Mouse (Mus musculus): ENCODE data around the gene Pnisr.

The Pnisr gene

DNA sequence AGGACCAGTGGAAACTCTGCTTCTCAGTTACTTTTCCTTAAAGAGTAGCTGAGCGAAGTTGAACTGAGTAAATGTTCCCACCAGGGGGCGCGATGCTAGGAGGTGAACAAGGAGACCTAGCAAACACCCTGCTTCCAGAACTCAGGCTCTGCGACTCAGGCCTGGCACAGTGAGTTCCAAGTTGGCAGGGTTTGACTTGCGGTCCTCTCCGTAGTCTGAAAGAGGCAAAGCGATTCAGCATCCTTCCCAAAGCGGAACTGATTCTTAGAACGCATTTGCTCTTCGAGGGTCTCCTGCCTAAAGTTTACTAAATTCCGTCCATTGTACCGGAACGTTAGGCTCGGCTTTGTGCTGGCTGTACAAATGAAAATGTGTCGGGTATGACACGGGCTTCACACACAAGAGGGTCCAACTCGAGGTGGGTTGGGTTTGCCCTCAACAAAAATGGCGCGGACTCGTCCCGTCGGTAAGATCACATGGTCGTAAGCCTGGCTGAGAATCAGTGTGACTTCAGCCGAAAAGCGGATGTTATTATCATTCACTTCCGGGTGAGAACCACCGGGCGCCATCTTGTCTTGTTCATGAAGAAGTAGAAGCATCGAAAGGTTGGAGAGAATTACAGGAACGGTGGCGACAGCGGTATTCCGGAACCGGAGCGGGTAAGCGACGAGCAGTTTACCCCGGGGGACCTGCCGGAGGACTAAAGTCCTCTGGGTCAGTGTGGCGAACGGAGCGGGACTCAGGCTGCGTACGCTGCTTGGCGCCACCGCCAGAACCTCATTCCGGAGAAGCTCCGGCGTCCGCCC, at the start of gene Pnisr:
Gene Pnisr (plus strand): TSS at position 103 of the 806 bp plus-strand sequence.
- peak; percentile 87 to 94 for DNase-seq (ENCODE audit: low spot score in 2 of 2)

DNA sequence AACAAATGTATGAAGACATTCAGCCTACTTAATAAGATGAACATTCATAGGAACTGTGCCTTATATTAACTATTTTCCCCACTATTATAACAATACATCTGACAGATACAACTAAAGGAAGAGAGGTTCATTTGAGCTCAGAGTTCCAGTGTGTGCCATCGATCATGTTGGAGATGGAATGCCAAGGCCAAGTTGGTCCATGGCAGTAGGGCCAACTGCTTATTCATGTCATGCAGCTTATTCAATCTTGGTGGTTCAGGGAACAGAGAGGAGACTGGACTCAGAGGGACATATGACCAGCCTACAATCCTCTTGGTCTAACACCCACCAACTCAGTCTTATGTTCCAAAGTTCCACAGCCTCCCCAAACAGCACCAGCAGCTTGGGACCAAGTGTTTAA, 46.4 kb upstream of the Pnisr start:
- DNase-seq (ENCODE audit: low spot score in 2 of 2) = no peak

DNA sequence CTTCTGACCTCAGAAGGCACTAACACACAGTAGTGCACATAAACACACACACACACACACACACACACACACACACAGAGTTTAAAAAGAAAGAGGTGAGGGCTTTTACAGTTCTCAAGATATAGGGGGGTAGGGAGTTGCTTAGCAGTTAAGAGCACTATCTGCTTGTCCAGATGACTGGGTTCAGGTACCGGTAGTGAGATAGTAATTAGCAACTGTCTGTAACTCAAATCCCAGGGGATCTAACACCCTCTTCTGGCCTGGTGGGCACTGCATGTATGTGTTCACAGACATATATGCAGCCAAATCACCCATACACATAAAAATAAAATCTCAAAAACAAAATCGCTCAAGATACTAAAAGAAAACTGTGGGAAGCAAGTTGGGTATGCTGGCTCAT, 45.8 kb upstream of the Pnisr start:
- DNase-seq (ENCODE audit: low spot score in 2 of 2) = no peak

DNA sequence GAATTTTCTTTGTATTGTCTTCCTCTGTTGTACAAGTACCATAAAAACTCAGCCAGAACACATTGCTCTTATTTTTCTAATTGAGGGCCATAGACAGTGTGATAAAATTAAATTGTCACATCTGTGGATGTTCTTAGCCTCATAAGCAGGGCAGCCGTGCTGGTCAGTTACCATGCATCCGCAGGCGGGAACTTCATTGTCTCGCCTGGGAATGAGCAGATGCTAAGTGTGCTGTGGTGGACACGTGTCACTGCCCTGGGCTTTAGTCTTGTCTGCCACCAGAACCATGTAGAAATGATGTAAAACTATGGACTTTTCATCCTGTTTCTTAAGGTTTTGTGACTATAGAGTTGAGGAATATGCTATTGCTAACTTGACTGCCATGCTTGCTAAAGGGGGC, 40.2 kb upstream of the Pnisr start:
- no peak for DNase-seq (ENCODE audit: low spot score in 2 of 2)

DNA sequence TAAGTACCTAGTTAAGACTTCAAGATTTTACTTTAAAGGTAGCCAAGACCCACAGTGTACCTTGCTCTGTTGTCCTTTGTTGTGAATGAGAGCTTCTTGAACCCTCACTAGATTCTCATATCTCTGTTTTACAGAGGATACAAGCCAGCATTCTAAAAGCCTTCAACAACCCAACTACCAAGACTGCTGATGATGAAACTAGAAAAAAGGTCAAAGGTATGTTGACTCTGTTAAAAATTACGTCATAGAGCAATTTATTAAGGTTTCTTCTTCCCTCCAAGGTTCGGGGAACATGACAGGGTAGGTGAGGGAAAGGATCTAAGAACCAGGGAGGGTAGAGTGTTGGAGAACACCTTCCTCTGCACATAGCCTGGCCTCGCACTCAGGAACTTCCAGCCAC, 36.8 kb upstream of the Pnisr start:
- DNase-seq (ENCODE audit: low spot score in 2 of 2) = no peak

DNA sequence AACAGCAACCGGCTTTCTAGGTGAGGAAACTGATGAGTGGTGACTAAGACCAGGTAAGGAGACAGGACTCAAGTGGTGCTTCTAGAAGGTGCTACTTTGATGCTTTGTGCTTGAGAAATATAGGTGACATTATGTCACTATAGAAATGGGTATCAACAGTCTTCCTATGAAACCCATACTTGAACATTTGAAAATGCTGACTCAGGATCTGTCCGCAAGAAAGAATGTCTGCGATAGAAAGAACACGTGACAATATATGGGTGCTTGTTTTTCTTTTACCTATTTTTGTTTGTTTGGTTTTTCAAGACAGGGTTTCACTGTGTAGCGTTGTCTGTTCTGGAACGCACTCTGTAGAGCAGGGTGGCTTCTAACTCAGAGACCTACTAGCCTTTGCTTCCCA, 34.7 kb upstream of the Pnisr start:
- no peak for DNase-seq (ENCODE audit: low spot score in 2 of 2)

DNA sequence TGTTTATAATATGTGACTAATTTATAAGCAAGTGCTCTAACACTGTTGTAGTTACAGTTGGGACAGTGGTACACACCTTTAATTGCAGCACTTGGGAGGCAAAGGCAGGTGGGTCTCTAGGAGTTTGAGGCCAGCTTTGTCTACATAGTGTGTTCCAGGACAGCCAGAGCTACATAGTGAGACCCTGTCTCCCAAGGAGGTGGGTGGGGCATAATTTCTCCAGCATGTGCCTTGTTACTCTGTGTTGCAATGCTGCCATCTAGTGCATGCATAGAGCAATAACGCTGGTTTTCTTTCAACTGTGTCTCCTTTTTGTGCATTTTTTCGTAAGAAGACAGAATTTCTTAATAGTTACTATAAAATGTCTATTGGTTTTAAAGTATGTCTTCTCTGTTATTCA, 33.4 kb upstream of the Pnisr start:
- no peak for DNase-seq (ENCODE audit: low spot score in 2 of 2)

DNA sequence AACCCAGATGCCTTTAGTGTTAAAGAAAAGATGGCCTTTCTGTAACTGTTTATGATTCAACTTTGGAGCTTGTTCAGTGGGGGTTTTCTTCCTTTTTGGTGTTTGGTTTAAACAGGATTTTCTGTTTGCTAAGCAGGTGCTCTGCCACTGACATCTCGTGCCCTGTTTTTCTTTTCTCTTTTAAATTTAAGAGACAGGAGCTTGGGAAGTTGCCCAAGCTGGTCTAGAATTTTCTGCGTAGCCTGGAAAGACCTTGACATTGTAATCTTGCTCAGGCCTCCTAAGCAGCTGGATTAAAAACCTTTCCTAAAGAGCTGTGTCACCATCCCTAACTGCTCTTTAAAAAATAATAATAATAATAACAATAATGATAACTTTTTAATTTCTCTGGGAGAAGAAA, 20.8 kb upstream of the Pnisr start:
- no peak for DNase-seq (ENCODE audit: low spot score in 2 of 2)

DNA sequence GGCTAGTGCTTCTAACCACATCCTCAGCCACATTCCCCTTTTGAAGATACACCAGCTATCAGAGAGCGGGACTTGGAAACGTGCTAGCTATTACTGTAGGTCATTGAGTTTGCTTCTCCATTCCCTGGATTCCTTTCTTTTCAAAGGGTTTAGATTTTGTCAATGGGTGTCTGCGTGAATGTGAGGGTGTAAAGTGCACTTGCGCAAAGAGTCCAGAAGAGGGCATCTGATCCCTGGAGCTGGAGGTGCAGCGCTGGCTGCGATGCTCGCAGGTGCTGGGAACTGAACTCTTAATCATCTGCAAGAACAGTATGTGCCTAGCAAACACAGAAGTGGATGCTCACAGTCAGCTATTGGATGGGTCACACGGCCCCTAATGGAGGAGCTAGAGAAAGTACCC, 14.5 kb upstream of the Pnisr start:
- no peak for DNase-seq (ENCODE audit: low spot score in 2 of 2)

DNA sequence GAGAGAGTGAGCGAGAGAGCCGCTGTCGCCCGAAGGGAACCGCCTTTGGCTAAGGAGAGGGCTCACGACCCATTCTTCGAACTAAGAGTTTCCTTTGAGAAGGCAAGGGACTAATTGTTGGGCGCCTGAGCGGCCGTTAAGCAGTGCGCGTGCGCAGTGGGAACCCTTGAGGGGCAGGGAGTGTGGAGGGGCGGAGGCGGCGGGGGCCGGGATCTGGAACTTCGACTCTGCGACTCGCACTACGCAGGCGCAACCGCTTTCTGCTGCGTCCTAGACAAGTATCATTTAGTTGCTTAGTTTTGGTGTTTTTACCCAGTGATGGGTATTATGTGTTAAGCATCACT, 876 bp downstream of the Pnisr start:
- peak; percentile 83 to 91 for DNase-seq (ENCODE audit: low spot score in 2 of 2)

DNA sequence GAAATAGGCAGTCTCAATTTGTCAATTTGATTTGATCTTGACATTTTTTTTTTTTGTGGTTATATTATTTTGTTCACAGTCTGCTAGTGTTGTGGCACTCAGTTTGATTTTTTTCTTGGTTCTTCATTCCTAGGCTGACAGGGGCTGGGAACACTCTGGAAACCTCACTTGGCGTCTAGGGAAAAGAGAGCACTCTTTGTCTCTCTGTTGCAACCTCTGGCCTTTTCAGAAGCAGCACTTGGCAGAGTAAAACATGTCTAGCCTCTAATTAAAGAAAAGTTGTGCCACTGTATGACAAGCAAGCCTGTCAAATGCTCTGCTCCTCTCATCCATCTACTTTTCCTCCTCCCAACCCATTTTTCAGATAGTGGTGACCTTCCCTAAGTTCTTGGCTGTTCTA, 10.1 kb downstream of the Pnisr start:
- no peak for DNase-seq (ENCODE audit: low spot score in 2 of 2)

DNA sequence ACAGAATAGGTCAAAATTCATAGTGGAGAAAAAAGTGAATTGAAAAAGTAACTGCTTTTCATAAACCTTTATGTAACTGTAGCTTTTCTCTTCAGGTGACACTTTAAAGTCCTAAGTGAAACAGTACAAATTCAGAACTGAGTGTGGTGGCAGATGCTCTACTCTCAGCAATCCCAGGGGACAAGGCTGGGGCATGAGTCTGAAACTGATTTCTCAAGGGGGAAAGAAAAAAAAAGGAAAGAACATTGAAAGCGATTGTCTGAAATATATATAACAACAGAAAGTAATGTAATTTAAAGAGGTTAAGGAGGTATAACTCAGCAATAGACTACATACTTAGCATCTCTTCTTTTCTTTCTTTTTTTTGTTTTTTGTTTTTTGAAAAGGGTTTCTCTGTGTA, 17.8 kb downstream of the Pnisr start:
- no peak for DNase-seq (ENCODE audit: low spot score in 2 of 2)

DNA sequence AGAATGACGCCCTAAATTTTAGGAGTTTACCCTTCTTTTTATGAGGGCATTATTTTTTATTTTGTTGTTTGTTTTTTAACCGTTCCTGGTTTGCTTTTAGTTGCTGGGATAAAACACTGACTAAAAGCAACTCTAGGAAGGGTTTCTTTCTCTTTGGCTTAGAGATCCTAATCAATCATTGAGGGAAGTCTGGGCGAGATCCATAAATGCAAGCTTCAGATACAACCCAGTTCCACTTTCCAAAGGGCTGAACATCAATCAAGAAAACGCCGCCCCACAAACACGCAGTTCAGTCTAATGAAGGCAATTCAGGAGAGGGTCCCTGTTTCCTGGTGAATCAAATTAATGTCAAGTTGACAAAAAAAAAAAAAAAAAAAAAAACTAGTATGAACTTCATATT, 31.4 kb downstream of the Pnisr start:
- DNase-seq (ENCODE audit: low spot score in 2 of 2) = no peak

DNA sequence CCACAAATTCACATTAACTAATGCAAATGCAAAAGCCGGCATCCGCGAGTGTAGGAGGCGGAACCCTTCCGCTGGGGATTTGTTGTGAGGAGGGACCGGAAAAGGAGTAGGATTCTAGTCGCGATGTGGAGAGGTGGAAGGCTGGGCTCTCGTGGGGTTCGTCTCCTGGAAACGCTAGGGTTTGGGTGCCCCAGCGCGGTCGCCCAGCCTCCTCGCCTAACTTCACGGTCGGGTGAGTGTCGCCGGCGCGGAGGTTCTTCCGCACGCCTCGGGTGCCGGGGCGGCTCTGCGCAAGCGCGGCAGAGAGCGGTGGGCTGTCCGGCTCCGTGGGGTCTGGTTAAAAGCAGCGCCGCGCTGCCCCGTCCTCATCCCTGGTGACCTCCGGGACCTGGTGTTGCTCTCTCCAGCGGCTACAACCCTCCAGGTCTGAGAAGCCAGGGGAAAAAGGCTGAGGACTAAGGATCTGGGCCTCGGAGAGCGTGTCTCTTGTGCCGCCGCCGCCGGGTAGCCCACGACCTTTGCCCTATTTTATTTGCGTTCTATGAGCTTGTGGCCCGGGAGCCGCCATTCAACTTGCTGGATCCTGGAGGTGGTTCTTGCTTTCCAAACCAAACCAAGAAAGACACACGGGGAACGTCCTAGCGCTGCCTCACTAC, 32.3 kb downstream of the Pnisr start, which contains the start of gene Coq3:
Gene Coq3 (plus strand): TSS at position 109 of the 656 bp plus-strand sequence.
- DNase-seq (ENCODE audit: low spot score in 2 of 2) = peak; percentile 74 to 75

DNA sequence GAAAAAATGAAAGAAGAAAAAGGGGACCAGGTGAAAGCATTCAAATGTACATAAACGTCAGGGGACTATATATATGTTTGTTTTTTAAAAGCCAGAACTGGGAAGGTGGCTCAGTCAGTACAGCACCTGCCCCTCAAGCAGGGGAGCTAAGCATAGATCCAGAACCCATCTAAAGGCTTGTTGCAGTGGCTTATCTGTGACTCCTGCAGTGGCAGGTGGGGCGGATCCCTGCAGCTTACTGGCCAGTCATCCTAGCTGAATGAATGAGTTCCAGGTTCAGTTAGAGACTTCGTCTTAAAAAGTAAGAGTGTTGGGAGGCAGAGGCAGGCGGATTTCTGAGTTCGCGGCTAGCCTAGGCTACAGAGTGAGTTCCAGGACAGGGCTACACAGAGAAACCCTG, 35.4 kb downstream of the Pnisr start:
- DNase-seq (ENCODE audit: low spot score in 2 of 2) = no peak

DNA sequence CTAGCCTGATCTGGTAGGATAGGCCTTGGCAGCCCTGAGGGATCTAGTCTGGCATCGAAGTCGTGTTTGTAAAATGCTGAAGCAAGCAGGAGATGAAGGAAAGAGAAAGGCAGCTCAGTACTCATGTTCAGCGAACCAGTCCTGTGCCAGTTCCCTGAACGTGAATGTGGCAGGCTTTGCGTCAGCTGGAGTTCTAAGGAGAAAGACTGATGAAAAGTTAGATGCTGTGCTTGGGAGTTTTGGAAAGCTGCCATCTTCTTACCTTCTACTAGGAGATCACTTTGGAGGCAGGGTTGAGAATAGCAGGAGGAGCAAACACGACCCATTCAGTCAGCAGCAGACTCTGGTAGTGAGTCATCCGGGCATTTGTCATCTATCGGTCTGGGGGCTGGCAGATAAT, 38.4 kb downstream of the Pnisr start:
- DNase-seq (ENCODE audit: low spot score in 2 of 2) = no peak

All from urinary bladder, postnatal 4 days (tissue).